In the genomic region with DNA sequence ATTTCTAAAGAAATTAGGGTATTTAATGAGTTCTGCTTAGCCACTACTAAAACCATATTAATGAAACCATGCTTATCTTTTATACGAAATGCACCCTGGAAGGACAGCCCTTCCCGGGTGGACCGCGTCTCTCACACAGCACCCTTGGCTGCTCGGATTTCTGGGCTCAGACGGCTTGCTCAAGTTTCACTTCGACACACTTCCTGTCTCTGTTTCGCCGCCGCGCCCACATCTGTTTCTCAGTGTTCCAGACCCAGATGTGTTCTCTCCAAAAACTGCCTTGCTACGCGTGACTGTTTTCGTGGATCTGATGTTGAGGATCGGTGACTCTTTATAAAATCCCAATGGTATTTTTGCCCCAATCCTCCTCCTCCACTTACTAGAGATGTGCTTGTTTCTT, we compare ENCODE assay signal across 9 mouse cellular contexts.
DNase-seq lines count a peak whose midpoint lies in the region; ATAC-seq lines count a peak whose summit lies in the region.
"Had no signal": no experiment of that assay in that cellular context is flagged by ENCODE, and none has a peak within 500 bp of the region (broad histone marks: within the 10 kb centered on the region; RNA-seq: fewer than 3 reads in every experiment).

No protein-coding gene starts in this region.

- no peak overlapping the region for H3K4me3 ChIP-seq in lung, embryonic 16.5 days (ENCODE audit: low read length)
- H3K4me3 ChIP-seq: forebrain, embryonic 12.5 days had no signal

- ATAC-seq in lung, embryonic 16.5 days (ENCODE audit: low read depth), result peak; percentile 89

- intact Hi-C loops in gastrocnemius, postnatal 36 days (cut with DNase I), result no loop called here
- intact Hi-C loops in left cerebral cortex, postnatal 25 days (cut with DNase I), result no loop called here

- no peaks in the 10 kb centered on the region for H3K36me3 ChIP-seq in lung, embryonic 16.5 days (ENCODE audit: control insufficient read depth, insufficient read depth, low read length)
- H3K36me3 ChIP-seq: forebrain, embryonic 12.5 days had no signal

- no peaks in the 10 kb centered on the region for H3K27me3 ChIP-seq in lung, embryonic 16.5 days (ENCODE audit: control insufficient read depth, insufficient read depth, low read depth, low read length)
- H3K27me3 ChIP-seq: forebrain, embryonic 12.5 days had no signal

- no peak overlapping the region for H3K9ac ChIP-seq in lung, embryonic 16.5 days (ENCODE audit: low read length)
- H3K9ac ChIP-seq: forebrain, embryonic 12.5 days had no signal

- WGBS in lung, embryonic 16.5 days, result 56% methylated on average over 15 of the region's 15 CpGs

- H3K27ac ChIP-seq in lung, embryonic 16.5 days (ENCODE audit: low read length), result no peak overlapping the region
- H3K27ac ChIP-seq: forebrain, embryonic 12.5 days had no signal

- no peaks in the 10 kb centered on the region; the same call in 1 of the 2 replicates for H3K4me1 ChIP-seq in lung, embryonic 16.5 days (replicated peaks; ENCODE audit: control insufficient read depth, insufficient read depth, low read length)

- peak; percentile 43 for DNase-seq in embryo, embryonic 10 days (ENCODE audit: low spot score)
- no peak for DNase-seq in embryo, embryonic 10.5 days (ENCODE audit: low spot score)
- DNase-seq in B cell, adult 2 months, result peak; percentile 2 to 4
- peak; percentile 41 to 65 for DNase-seq in gastrocnemius, postnatal 36 days
- DNase-seq in adrenal gland, adult 8-10 months, result no peak
- DNase-seq in frontal cortex, postnatal 36 days (ENCODE audit: low spot score in 2 of 2), result no peak
- no peak for DNase-seq in left cerebral cortex, postnatal 25 days (ENCODE audit: low spot score in 2 of 2)

- no peak overlapping the region for H3K4me2 ChIP-seq in lung, embryonic 16.5 days (ENCODE audit: low read depth, low read length)
- H3K4me2 ChIP-seq: forebrain, embryonic 12.5 days had no signal

- H3K9me3 ChIP-seq in lung, embryonic 16.5 days (ENCODE audit: control insufficient read depth, low read length), result no peaks in the 10 kb centered on the region
- H3K9me3 ChIP-seq: forebrain, embryonic 12.5 days had no signal

Comparison
In these comparisons a context has a peak if more than half of its experiments do, and no peak if none do; other contexts are left out.
1. DNase-seq: peak in embryo, embryonic 10 days (single experiment), B cell, adult 2 months (2 of 2) and gastrocnemius, postnatal 36 days (2 of 2); none in embryo, embryonic 10.5 days (single experiment), adrenal gland, adult 8-10 months (single experiment), frontal cortex, postnatal 36 days (0 of 2) and left cerebral cortex, postnatal 25 days (0 of 2).